Mouse (Mus musculus) heart, adult 8-10 months (tissue): Measurements from ENCODE around the gene Pop5. TPM values are rescaled to one million over a fixed set of nuclear protein-coding genes. Genes with fewer than 3 reads are reported as not detected.

ENCODE experiments used
- DNase-seq: peaks from one replicate; pipeline ENCODE4 v3.0.0; 2022; ENCODE audit warnings: low spot score
- total RNA-seq, 4 experiments: library from RNA; stranded (reverse); gene quantifications; 2 replicates each; pipeline ENCODE4 v1.2.4; 2022

Gene Pop5
- 10 to 100 TPM; 26.6 to 35.1 (median 32.8) TPM for total RNA-seq

GRCm38 (mm10) chr5:115235786-115236263 is at the start of gene Pop5:
Gene Pop5, plus strand, starts transcription at chr5:115235836.
- peak; percentile 91 for DNase-seq

DNA sequence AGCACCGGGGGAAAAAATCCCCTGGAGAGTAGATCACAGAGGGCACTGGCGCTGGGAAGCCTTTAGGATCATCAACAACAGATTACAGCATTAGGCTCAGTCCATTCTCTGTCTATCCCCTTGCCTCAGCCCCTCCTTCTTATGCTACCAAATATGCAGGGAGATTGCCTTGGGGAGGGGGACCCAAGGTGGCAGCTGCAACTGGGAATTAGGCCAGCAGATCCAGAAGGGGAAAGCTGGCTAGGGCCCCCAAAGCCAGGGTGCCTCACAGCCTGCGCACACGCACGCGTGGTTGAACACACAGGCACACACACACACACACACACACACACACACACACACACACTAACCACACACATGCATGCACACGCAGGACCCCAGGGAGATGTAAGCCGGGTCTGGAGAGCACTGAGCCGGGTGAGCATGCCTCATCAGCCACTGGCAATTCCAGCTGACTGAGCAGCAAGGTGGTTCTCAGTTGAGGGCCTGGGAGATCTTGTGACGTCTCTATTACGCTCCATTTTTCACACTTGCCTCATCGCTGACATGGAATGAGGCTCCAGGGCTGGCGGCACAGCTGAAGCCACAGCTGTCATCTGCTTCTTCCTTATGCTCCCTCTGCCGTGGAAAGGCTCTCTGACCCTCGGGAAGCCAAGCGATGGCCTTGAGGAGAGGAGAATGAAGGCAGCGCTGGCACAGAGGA is 49.1 kb upstream of the Pop5 start:
- DNase-seq: no peak

DNA sequence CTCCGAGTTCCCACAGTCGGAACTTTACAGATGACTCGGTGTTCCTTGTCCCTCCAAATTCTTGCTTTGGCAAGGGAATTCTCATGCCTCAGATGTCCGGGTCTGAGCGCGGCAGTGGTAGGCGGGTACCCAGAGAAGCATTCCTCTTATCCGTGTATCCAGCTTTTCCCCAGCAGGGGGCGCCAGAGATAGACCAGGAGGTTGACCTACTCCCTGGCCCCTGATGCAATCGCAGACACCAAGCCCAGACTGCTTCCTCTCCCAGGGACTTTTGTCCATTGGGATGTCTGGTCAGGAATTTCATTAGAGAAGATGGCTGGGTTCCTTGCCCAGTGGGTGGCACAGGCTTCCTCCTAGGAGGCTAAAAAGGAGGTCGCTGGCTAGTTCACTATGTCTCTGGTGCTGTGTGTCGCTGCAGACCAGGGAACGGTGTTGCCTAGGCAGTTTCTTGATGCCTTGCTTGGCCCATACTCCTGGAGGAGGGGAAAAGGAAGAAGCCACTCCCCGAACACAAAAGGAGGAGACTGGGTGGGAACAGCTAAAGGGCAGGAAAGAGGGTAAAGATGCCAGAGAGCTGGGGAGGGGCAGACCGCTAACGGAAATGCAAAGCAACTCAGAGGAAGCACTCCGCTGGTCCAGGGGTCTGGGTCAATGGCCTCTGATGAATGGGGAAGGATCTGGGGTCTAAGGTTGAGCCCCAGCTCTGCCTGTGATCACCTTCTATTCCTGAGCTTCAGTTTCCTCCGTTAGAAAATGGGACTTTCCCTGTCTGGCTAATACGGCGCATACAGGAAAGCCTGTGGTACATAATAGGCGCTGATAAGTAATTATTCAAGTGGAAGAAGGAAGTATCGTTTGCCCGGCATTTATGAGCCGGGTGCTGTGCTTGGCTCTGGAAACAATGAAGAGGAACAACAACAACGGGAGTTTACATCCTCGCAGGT is 48.2 kb upstream of the Pop5 start:
- DNase-seq: peak; percentile 98

- no peak for DNase-seq
Observed at GRCm38 (mm10) chr5:115188824-115189223, 46.8 kb upstream of the Pop5 start.

DNA sequence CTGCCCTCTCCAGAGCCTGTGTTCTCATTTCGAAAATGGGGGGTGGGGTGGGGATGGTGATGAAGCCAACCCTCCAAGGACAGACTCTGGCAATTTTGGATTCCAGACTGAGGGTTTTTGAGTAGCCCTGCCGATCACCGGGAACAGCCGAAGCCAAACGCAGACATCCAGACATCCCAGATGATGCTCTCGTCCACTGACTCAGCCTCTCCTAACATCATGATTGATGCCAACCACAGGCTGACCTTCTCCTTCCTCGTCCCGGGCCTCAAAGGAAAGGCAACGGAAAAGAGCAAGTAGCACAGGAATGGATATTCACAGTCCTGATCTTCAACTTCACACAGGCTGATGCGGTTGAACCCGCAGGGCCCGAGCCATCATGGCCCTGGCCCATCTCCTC is 45.6 kb upstream of the Pop5 start:
- DNase-seq: no peak

DNA sequence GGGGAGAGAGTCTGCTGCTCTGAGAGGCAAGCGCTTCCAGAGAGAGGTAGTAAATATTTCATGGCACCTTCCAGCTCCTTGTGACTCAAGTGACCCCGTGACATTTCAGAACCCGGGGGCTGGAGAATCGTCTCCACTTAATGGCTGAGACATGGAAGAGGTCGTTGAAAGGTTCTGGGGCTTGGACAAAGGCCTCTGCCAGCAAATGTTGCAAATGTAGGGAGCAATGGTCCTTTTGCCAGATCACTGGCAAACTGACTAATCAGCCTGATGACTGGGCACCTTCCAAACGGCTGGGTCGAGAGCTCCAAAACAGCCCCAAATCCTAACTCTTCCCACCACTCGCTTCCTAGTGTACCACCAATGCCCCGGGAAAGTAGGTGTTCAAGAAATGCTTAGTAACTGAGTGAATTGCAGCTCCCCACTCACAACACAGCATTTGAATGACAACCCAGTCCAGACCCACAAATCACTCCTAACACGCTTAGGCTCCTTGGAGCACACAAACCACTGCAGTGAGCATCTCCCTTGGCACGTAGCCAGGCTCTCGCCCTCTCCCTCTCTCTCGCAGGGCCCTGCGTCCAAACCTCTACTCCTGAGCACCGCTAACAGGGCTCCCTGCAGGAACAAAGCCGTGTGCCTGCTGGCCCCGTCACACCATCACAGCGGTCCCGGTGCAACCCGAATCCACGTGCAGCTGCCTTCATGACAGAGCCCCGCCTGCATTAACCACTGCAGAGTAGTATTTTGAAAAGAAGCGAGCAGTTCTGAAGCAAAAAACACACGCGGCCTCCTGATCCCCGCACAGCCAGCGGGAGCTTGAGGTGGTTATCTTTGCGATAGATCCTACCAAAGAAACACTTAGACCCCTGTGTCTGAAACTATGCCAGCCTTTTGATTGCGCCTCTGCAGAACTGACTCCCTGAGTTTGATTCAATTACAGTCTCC is 43.5 kb upstream of the Pop5 start:
- DNase-seq: no peak

DNA sequence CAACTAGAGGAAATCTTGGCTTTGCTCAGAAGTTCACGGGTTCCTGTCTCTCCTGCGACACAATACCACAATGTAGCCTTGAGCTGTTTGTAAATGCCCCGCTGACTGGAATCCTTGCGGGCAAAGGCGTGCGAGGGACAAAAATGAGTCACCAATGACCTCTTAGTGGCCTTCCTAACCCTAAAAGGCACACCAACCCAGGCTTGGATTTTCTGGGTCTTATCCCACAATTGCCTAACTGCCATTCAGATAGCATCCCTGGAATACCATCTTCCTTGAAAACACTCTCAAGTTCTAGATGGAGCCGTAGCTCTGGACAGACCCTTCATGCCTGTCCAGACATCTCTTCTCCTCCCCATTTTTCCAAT is 42.8 kb upstream of the Pop5 start:
- DNase-seq: no peak

- no peak for DNase-seq
Observed at GRCm38 (mm10) chr5:115193226-115193625, 42.4 kb upstream of the Pop5 start.

- DNase-seq: no peak
Observed at GRCm38 (mm10) chr5:115193669-115194625, 41.7 kb upstream of the Pop5 start, which contains the start of gene Cabp1. Gene Cabp1, minus strand, starts transcription at chr5:115194381.

DNA sequence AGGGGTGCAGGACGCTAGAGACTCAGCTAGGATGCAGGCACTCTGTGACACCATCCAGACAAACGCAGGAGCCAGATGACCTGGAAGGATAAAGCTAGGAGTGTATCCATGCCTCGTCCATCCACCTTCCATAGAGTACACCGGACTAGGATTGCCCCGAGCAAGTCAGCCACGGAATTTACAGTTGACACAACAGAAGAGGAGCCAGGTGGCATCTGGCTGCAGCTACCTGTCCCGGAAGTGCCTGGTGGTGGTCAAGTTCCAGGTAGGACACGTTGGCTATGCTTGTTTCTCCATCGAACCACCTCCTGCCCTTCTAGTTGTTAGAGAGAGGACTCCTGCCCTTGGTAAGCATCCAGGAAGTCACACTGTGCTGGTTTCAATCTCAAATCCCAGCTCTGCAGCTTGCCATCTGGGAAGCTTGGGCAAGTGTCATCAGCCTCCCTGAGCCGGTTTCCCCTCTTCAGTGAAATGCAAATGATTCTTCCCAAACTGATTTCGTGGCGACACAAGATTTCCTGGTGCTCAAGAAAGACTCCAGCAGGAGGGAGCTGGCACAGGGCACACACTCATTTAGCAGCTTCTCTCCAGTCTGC is 40.9 kb upstream of the Pop5 start:
- DNase-seq: no peak

- DNase-seq: no peak
Observed at GRCm38 (mm10) chr5:115203735-115204561, 31.7 kb upstream of the Pop5 start.

DNA sequence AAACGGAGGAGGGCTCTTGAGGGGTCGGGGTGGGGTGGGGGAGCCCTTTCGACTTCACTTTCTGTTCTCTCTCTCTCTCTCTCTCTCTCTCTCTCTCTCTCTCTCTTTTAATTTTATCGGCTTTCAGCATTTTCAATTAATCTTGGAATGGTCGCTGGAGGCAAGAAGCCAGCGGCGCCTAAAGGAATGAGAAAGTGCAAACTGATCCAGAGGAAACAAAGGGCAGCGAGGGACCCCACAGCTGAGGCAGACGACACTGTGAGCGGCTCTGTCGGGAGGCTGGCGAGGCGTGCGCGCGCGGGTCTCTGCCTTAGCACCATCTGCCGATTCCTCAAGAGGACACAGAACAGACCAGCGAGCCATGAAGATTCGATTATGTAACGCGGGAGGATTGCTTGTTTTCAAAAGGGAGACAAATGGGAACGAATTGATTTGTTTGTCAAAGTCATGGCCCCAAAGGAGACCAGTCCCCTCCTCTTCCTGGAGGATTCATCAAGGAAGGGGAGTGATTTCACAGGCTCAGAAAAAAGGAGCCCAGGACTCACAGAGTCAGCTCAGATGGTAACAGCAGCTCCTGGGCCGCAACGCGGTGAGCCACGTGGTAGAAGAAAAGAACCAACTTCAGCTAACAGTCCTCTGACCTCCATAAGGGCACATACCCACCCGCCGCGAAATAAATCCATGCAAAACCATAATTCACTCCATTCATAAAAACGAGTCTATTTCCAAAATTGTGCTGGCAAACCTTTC is 30.9 kb upstream of the Pop5 start:
- peak; percentile 50 for DNase-seq

DNA sequence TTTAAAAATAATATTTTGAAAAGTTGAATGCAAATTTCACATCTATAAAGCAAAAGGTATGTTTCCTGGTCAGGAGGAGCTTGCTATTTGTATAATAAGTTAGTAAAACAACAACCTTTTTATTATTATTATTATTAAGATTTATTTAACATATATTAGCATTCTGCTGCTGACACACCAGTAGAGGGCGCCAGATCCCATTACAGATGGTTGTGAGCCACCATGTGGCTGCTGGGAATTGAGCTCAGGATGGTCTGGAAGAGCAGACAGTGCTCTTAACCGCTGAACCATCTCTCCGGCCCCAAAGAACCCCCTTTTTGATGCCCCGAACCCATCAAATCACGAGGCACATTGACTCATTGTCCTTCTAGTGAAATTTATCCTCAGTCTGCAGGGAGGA is 28.4 kb upstream of the Pop5 start:
- DNase-seq: no peak

- DNase-seq: no peak
Observed at GRCm38 (mm10) chr5:115207892-115208291, 27.7 kb upstream of the Pop5 start.

GRCm38 (mm10) chr5:115208601-115209000 is 27.0 kb upstream of the Pop5 start:
- no peak for DNase-seq

- no peak for DNase-seq
Observed at GRCm38 (mm10) chr5:115210380-115210779, 25.3 kb upstream of the Pop5 start.

DNA sequence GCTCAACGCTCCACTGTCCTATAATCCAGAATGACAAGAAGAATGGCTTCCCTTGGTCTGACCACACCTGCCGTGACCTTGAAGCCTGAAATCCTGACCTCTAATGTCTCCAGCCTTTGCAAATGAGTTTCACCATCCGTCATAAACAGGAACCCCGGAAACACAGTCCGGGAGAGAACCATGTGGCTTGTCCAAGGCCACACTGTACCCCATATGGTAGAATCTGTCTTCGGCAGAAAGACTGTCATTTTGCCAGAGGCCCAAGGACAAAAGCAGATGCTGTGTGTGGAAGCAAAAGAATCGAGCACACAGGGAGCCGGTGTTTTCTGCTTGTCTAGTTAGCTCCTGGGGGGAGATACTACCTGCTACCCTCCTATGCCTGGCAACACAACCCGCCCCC is 23.2 kb upstream of the Pop5 start:
- DNase-seq: no peak

GRCm38 (mm10) chr5:115212861-115213260 is 22.8 kb upstream of the Pop5 start:
- no peak for DNase-seq
